In genomic region chr11:111605146-111605545, GRCm38 (mm10) we compare ENCODE assay signal across 26 mouse cellular contexts.
DNase-seq lines count a peak whose midpoint lies in the region; ATAC-seq and TF ChIP-seq lines count a peak whose summit lies in the region.
"Had no signal": no experiment of that assay in that cellular context is flagged by ENCODE, and none has a peak within 500 bp of the region (broad histone marks: within the 10 kb centered on the region; RNA-seq: fewer than 3 reads in every experiment).

No protein-coding gene starts in this region.

- H3K36me3 ChIP-seq in hindbrain, postnatal 0 days (ENCODE audit: insufficient read depth, low read length), result no peaks in the 10 kb centered on the region
- no peaks in the 10 kb centered on the region for H3K36me3 ChIP-seq in hindbrain, embryonic 10.5 days
- H3K36me3 ChIP-seq: embryonic facial prominence, embryonic 13.5 days; heart, embryonic 10.5 days; intestine, embryonic 15.5 days; limb, embryonic 10.5 days; neural tube, embryonic 15.5 days had no signal

- H3K4me1 ChIP-seq in hindbrain, postnatal 0 days (ENCODE audit: insufficient read depth, low read length), result no peaks in the 10 kb centered on the region
- no peaks in the 10 kb centered on the region for H3K4me1 ChIP-seq in hindbrain, embryonic 10.5 days (replicated peaks)
- H3K4me1 ChIP-seq: embryonic facial prominence, embryonic 13.5 days; heart, embryonic 10.5 days; intestine, embryonic 15.5 days; limb, embryonic 10.5 days; neural tube, embryonic 15.5 days had no signal

- H3K27ac ChIP-seq in hindbrain, postnatal 0 days, result no peak overlapping the region
- H3K27ac ChIP-seq in hindbrain, embryonic 10.5 days, result no peak overlapping the region
- H3K27ac ChIP-seq: embryonic facial prominence, embryonic 13.5 days; heart, embryonic 10.5 days; intestine, embryonic 15.5 days; left cerebral cortex, adult 2 months; limb, embryonic 10.5 days; neural tube, embryonic 15.5 days had no signal

- peak overlapping the region; percentile 41 for H3K4me2 ChIP-seq in hindbrain, postnatal 0 days (ENCODE audit: low read depth, low read length)
- H3K4me2 ChIP-seq: embryonic facial prominence, embryonic 13.5 days; intestine, embryonic 15.5 days; neural tube, embryonic 15.5 days had no signal

- H3K9me3 ChIP-seq in hindbrain, postnatal 0 days (ENCODE audit: low read length), result no peaks in the 10 kb centered on the region
- H3K9me3 ChIP-seq in hindbrain, embryonic 10.5 days, result no peaks in the 10 kb centered on the region
- H3K9me3 ChIP-seq: embryonic facial prominence, embryonic 13.5 days; heart, embryonic 10.5 days; intestine, embryonic 15.5 days; limb, embryonic 10.5 days; neural tube, embryonic 15.5 days had no signal

- no peak for ATAC-seq in hindbrain, postnatal 0 days
- ATAC-seq: forebrain, embryonic 14.5 days; intestine, embryonic 15.5 days; lung, postnatal 0 days had no signal

- H3K9ac ChIP-seq in hindbrain, postnatal 0 days (replicated peaks; ENCODE audit: low read length), result no peak overlapping the region
- H3K9ac ChIP-seq: embryonic facial prominence, embryonic 13.5 days; intestine, embryonic 15.5 days; neural tube, embryonic 15.5 days had no signal

- H3K27me3 ChIP-seq in hindbrain, postnatal 0 days (ENCODE audit: insufficient read depth, low read length), result no peaks in the 10 kb centered on the region
- no peaks in the 10 kb centered on the region for H3K27me3 ChIP-seq in hindbrain, embryonic 10.5 days (ENCODE audit: insufficient read depth, poor library complexity, severe bottlenecking)
- H3K27me3 ChIP-seq: embryonic facial prominence, embryonic 13.5 days; intestine, embryonic 15.5 days; neural tube, embryonic 15.5 days had no signal

- peak; percentile 10 to 21 for DNase-seq in cerebellum, postnatal 36 days
- no peak for DNase-seq in cerebellum, adult 11-12 months
- no peak for DNase-seq in hindbrain, postnatal 0 days (ENCODE audit: low spot score)
- DNase-seq in hindbrain, embryonic 10.5 days (ENCODE audit: low spot score), result no peak
- peak; percentile 20 for DNase-seq in MN1 (ENCODE audit: low spot score)
- DNase-seq in Muller cell, postnatal 12 days (ENCODE audit: inconsistent ontology term), result peak; percentile 61
- DNase-seq in spleen, postnatal 14 days (ENCODE audit: low spot score in 2 of 2), result no peak
- no peak for DNase-seq in ovary, postnatal 36 days (ENCODE audit: low spot score)
- DNase-seq: adrenal gland, postnatal 10 days; heart, postnatal 4 days; kidney, adult 8-10 months; kidney, postnatal 10 days; liver; midbrain, embryonic 14.5 days; right cerebral cortex, postnatal 25 days; spleen, adult 18-20 months; thymus, postnatal 14 days had no signal

- peak overlapping the region; percentile 18; the same call in 1 of the 2 replicates for H3K4me3 ChIP-seq in hindbrain, postnatal 0 days (ENCODE audit: low read length)
- H3K4me3 ChIP-seq in hindbrain, embryonic 10.5 days, result no peak overlapping the region
- H3K4me3 ChIP-seq: embryonic facial prominence, embryonic 13.5 days; heart, embryonic 10.5 days; intestine, embryonic 15.5 days; left cerebral cortex, adult 2 months; limb, embryonic 10.5 days; myocyte; neural tube, embryonic 15.5 days had no signal

- WGBS in hindbrain, postnatal 0 days, result 70% methylated on average over 11 of the region's 11 CpGs
- WGBS in hindbrain, embryonic 10.5 days, result 84% methylated on average over 11 of the region's 11 CpGs

- no peak for TF ChIP-seq CTCF in hindbrain, postnatal 0 days (IDR thresholded peaks at IDR 0.05; ENCODE audit: low read depth)

Comparison
In these comparisons a context has a peak if more than half of its experiments do, and no peak if none do; other contexts are left out.
1. DNase-seq: peak in cerebellum, postnatal 36 days (2 of 2), MN1 (single experiment) and Muller cell, postnatal 12 days (single experiment); none in cerebellum, adult 11-12 months (single experiment), hindbrain, postnatal 0 days (single experiment), hindbrain, embryonic 10.5 days (single experiment), spleen, postnatal 14 days (0 of 2) and ovary, postnatal 36 days (single experiment).